Mouse (Mus musculus) forebrain, embryonic 13.5 days (tissue): ENCODE measurements around the gene Aaed1. TPM values are rescaled to one million over a fixed set of nuclear protein-coding genes. Genes with fewer than 3 reads are reported as not detected.
"Not testable (repeated sequence)": the region's sequence is repeated elsewhere in the genome, so short reads cannot be mapped to it uniquely, and the experiment has no call there.

ENCODE experiments used
- ATAC-seq: fragments of 200-750 bp; cut with Nextera tagmentation; 2 replicates; pipeline ENCODE4 v1.8.0; 2017
- H3K27ac ChIP-seq: fragments of 300-500 bp; sonication (generic); 2 replicates; pipeline ENCODE4 v1.5.1; 2015; ENCODE audit warnings: inconsistent platforms, mild to moderate bottlenecking, moderate library complexity
- H3K27me3 ChIP-seq: fragments of 300-500 bp; sonication (generic); 2 replicates; pipeline ENCODE4 v1.6.1; 2015; ENCODE audit warnings: mild to moderate bottlenecking, inconsistent platforms
- H3K36me3 ChIP-seq: fragments of 300-500 bp; sonication (generic); 2 replicates; pipeline ENCODE4 v1.6.1; 2015; ENCODE audit warnings: mild to moderate bottlenecking, inconsistent platforms; ENCODE audit not compliant: poor library complexity, severe bottlenecking
- H3K4me1 ChIP-seq: fragments of 300-500 bp; sonication (generic); 2 replicates; pipeline ENCODE4 v1.6.1; 2015; ENCODE audit warnings: inconsistent platforms
- H3K4me2 ChIP-seq: fragments of 300-500 bp; sonication (generic); 2 replicates; pipeline ENCODE4 v1.6.1; 2015; ENCODE audit warnings: inconsistent platforms, mild to moderate bottlenecking, moderate library complexity
- H3K4me3 ChIP-seq: fragments of 300-500 bp; sonication (generic); 2 replicates; pipeline ENCODE4 v1.5.1; 2015; ENCODE audit warnings: mild to moderate bottlenecking, inconsistent platforms
- H3K9ac ChIP-seq: fragments of 300-500 bp; sonication (generic); 2 replicates; pipeline ENCODE4 v1.6.1; 2015; ENCODE audit warnings: mild to moderate bottlenecking, inconsistent platforms
- H3K9me3 ChIP-seq: fragments of 300-500 bp; sonication (generic); replicated peaks from 2 replicates; pipeline ENCODE4 v1.6.1; 2016; ENCODE audit warnings: inconsistent platforms
- WGBS: fragments of 180-500 bp; shearing (Covaris S2); methylation state at CpG from one replicate; pipeline ENCODE4 v1.1.7; 2015; 5-methylcytosine and 5-hydroxymethylcytosine counted together
- polyA plus RNA-seq: library from polyadenylated mRNA; unstranded; fragments of >200 nt; fragmentation: Nextera tagmentation; extraction: Ambion mirVana; gene quantifications from 2 replicates; pipeline ENCODE4 v1.2.1, GENCODE M21; 2015

Aaed1 gene
- polyA plus RNA-seq, 1 experiment from 2014 or later: 12.3 TPM

GRCm38 (mm10) chr13:64259903-64260302 is 52.6 kb downstream of the Aaed1 start:
- WGBS: 87% methylated on average over 7 of the region's 7 CpGs
- no peak for ATAC-seq

GRCm38 (mm10) chr13:64258516-64258821 is 54.0 kb downstream of the Aaed1 start:
- Histone ChIP-seq H3K4me3 (no peak overlapping the region), H3K27me3 (no peaks in the 10 kb centered on the region), H3K9me3 (no peaks in the 10 kb centered on the region), H3K27ac (no peak overlapping the region), H3K9ac (no peak overlapping the region), H3K36me3 (no peaks in the 10 kb centered on the region), H3K4me1 (peaks cover 8% of the 10 kb centered on the region), H3K4me2 (no peak overlapping the region)
- 41% methylated on average over 4 of the region's 4 CpGs for WGBS
- no peak; the same call in 1 of the 2 replicates for ATAC-seq

More at GRCm38 (mm10) chr13:64259903-64260302, 52.6 kb downstream of the Aaed1 start:
- H3K4me3 ChIP-seq: no peak overlapping the region
- no peak overlapping the region for H3K9ac ChIP-seq
- no peaks in the 10 kb centered on the region for H3K27me3 ChIP-seq
- H3K36me3 ChIP-seq: no peaks in the 10 kb centered on the region
- H3K27ac ChIP-seq: no peak overlapping the region
- H3K4me2 ChIP-seq: no peak overlapping the region
- peaks cover 8% of the 10 kb centered on the region for H3K4me1 ChIP-seq
- no peaks in the 10 kb centered on the region for H3K9me3 ChIP-seq

GRCm38 (mm10) chr13:64257814-64258515 is 54.5 kb downstream of the Aaed1 start:
- H3K4me2 ChIP-seq: no peak overlapping the region
- peaks cover 8% of the 10 kb centered on the region for H3K4me1 ChIP-seq
- no peaks in the 10 kb centered on the region for H3K27me3 ChIP-seq
- H3K36me3 ChIP-seq: no peaks in the 10 kb centered on the region
- H3K4me3 ChIP-seq: no peak overlapping the region
- WGBS: 2% methylated on average over 5 of the region's 5 CpGs
- H3K27ac ChIP-seq: no peak overlapping the region
- no peaks in the 10 kb centered on the region for H3K9me3 ChIP-seq
- no peak overlapping the region for H3K9ac ChIP-seq
- no peak for ATAC-seq

GRCm38 (mm10) chr13:64257010-64257813 is 55.3 kb downstream of the Aaed1 start:
- Histone ChIP-seq H3K9me3 (no peaks in the 10 kb centered on the region), H3K27me3 (no peaks in the 10 kb centered on the region), H3K27ac (no peak overlapping the region), H3K36me3 (no peaks in the 10 kb centered on the region), H3K4me1 (peaks cover 8% of the 10 kb centered on the region), H3K4me3 (no peak overlapping the region), H3K4me2 (no peak overlapping the region), H3K9ac (no peak overlapping the region)
- 76% methylated on average over 12 of the region's 12 CpGs for WGBS
- ATAC-seq: no peak

- not testable (repeated sequence) for H3K4me2 ChIP-seq, H3K9ac ChIP-seq, ATAC-seq, H3K4me3 ChIP-seq, H3K27ac ChIP-seq, H3K9me3 ChIP-seq, H3K27me3 ChIP-seq, H3K36me3 ChIP-seq, H3K4me1 ChIP-seq
- 87% methylated on average over 11 of the region's 11 CpGs for WGBS
Observed at GRCm38 (mm10) chr13:64254185-64254584, 58.3 kb downstream of the Aaed1 start.

GRCm38 (mm10) chr13:64253697-64254096 is 58.8 kb downstream of the Aaed1 start:
- Histone ChIP-seq H3K9ac (no peak overlapping the region), H3K36me3 (no peaks in the 10 kb centered on the region), H3K4me1 (peaks cover 10% of the 10 kb centered on the region), H3K9me3 (no peaks in the 10 kb centered on the region), H3K27ac (no peak overlapping the region), H3K4me2 (no peak overlapping the region), H3K4me3 (no peak overlapping the region), H3K27me3 (no peaks in the 10 kb centered on the region)
- ATAC-seq: no peak

GRCm38 (mm10) chr13:64252147-64252546 is 60.4 kb downstream of the Aaed1 start:
- H3K9ac ChIP-seq: no peak overlapping the region
- H3K27me3 ChIP-seq: no peaks in the 10 kb centered on the region; the same call in 1 of the 2 replicates
- no peak overlapping the region for H3K4me3 ChIP-seq
- H3K36me3 ChIP-seq: no peaks in the 10 kb centered on the region
- no peak overlapping the region for H3K4me2 ChIP-seq
- 81% methylated on average over 5 of the region's 5 CpGs for WGBS
- peaks cover 9% of the 10 kb centered on the region for H3K4me1 ChIP-seq
- H3K27ac ChIP-seq: no peak overlapping the region
- no peak for ATAC-seq
- H3K9me3 ChIP-seq: no peaks in the 10 kb centered on the region

GRCm38 (mm10) chr13:64250363-64250762 is 62.1 kb downstream of the Aaed1 start:
- Histone ChIP-seq H3K9ac (no peak overlapping the region), H3K4me3 (no peak overlapping the region), H3K36me3 (no peaks in the 10 kb centered on the region), H3K27ac (no peak overlapping the region), H3K4me2 (no peak overlapping the region), H3K9me3 (no peaks in the 10 kb centered on the region), H3K27me3 (no peaks in the 10 kb centered on the region; the same call in 1 of the 2 replicates), H3K4me1 (peaks cover 9% of the 10 kb centered on the region)
- 10% methylated on average over 1 of the region's 1 CpGs for WGBS
- ATAC-seq: no peak

- H3K4me1 ChIP-seq: peaks cover 9% of the 10 kb centered on the region
- peak overlapping the region; percentile 95 for H3K4me2 ChIP-seq
- WGBS: 9% methylated on average over 22 of the region's 22 CpGs
- H3K4me3 ChIP-seq: peak overlapping the region; percentile 50
- peak; percentile 85 for ATAC-seq
- no peak overlapping the region for H3K27ac ChIP-seq
- H3K9me3 ChIP-seq: no peaks in the 10 kb centered on the region
- peak overlapping the region; percentile 64 for H3K9ac ChIP-seq
- H3K36me3 ChIP-seq: no peaks in the 10 kb centered on the region
- no peaks in the 10 kb centered on the region; the same call in 1 of the 2 replicates for H3K27me3 ChIP-seq
Observed at GRCm38 (mm10) chr13:64248775-64249524, 63.6 kb downstream of the Aaed1 start.

- WGBS: 2% methylated on average over 24 of the region's 24 CpGs
- H3K9ac ChIP-seq: peak overlapping the region; percentile 64
- H3K27me3 ChIP-seq: no peaks in the 10 kb centered on the region; the same call in 1 of the 2 replicates
- H3K9me3 ChIP-seq: no peaks in the 10 kb centered on the region
- no peaks in the 10 kb centered on the region for H3K36me3 ChIP-seq
- H3K4me3 ChIP-seq: peak overlapping the region; percentile 50
- H3K4me2 ChIP-seq: peak overlapping the region; percentile 95
- peaks cover 9% of the 10 kb centered on the region for H3K4me1 ChIP-seq
- no peak overlapping the region for H3K27ac ChIP-seq
- ATAC-seq: peak; percentile 69
Observed at GRCm38 (mm10) chr13:64248161-64248774, 64.2 kb downstream of the Aaed1 start.

GRCm38 (mm10) chr13:64246106-64246505 is 66.4 kb downstream of the Aaed1 start:
- no peak for ATAC-seq
- H3K4me3 ChIP-seq: no peak overlapping the region
- H3K27me3 ChIP-seq: no peaks in the 10 kb centered on the region; the same call in 1 of the 2 replicates
- no peak overlapping the region for H3K9ac ChIP-seq
- H3K9me3 ChIP-seq: no peaks in the 10 kb centered on the region
- peaks cover 9% of the 10 kb centered on the region for H3K4me1 ChIP-seq
- no peak overlapping the region for H3K4me2 ChIP-seq
- WGBS: 82% methylated on average over 12 of the region's 12 CpGs
- H3K27ac ChIP-seq: no peak overlapping the region
- H3K36me3 ChIP-seq: no peaks in the 10 kb centered on the region
